Mouse (Mus musculus) cortical plate, adult 2 months (tissue): ENCODE results near the gene Senp2.

Source experiments
- CTCF ChIP-seq: fragments of 200-500 bp; IDR thresholded peaks from 2 replicates; pipeline ENCODE4 v1.5.1; 2011; ENCODE audit warnings: mild to moderate bottlenecking, control low read depth, low read length; ENCODE audit not compliant: insufficient read depth; ENCODE audit errors: extremely low read depth
- POLR2A ChIP-seq: fragments of 200-500 bp; IDR thresholded peaks from 2 replicates; pipeline ENCODE4 v1.6.1; 2011; ENCODE audit warnings: mild to moderate bottlenecking, low read length, control low read depth; ENCODE audit not compliant: insufficient read depth; ENCODE audit errors: extremely low read depth

DNA sequence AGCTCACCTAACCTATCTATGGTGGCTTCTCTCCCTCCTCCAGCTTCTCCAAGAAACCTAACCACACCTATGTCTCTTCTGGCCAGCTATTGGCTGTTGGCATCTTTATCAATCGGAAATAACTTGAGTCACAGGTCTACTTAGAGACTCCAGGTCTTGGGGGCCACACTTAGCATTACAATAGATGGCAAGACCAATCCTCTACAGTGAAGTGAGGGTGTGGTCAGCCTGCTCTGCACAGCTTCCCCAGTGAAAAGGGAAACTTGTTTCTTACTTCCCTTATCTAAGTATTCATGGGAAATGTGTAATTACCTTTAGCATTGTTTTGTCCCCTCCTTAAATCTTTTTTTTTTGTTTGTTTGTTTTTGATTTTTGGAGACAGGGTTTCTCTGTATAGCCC, 6.3 kb downstream of the Senp2 start:
- no peak for TF ChIP-seq POLR2A
- TF ChIP-seq CTCF, result no peak
